Mouse (Mus musculus): ENCODE results near the gene Zbtb20.

Gene Zbtb20

DNA sequence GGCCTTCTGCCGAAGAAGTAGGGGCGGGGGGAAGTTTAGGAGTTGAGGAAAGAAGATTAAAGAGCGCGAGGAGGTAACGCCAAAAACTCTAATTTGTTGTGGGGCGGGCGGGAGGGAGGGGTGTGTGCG, at the start of gene Zbtb20:
Zbtb20 (plus strand) TSS at position 30 of the 129 bp plus-strand sequence.
- DNase-seq (ENCODE audit: low spot score), result no peak

DNA sequence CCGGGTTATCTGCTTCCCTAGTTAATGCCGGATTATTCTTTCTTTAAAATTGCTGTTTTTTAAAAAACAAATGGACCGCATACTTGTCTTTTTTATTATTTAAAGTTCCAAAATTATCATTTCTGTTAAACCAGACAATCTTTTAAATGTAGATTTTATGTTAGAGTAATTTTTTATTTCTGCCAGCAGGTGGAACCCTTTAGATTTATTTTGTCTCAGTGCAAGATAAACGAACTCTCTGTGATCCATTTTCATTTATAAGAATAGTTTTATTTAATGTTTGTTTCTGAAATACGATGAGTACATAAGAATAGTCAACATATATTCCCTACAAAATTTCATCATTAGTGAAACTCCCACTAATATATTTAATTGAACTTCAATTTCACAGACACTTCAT, 39.7 kb upstream of the Zbtb20 start:
- no peak for DNase-seq (ENCODE audit: low spot score)

DNA sequence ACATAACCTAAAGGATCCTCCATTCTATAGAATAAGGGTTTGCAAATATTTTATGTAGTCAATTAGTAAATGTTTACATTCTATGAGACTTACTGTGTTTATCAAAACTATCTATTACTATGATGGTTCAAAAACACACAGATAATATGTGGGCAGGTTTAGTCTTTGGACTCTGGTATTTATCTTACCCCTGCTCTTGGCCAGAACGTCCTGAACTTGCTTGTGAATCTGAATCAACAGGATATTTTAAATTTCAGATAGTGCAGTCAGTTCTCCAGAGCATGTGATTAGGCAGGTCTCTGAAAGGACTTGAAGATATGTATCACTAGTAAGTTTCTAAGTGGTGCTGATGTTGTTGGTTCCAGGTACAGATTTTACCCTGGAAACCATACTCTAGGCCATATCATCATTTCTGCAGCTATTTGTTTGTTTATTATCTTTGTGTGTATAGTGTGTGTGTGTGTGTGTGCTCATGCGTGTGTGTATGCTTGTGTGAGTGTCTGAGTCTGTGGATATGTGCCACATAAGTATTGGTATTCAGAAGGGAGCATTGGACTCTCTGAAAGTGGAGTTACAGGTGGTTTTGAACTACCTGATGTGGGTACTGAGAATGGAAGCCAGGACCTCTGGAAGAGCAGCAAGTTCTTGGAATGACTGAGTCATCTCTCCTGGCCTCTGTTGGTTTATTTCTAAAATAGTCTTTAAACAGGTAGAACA, 39.1 kb upstream of the Zbtb20 start:
- no peak for DNase-seq (ENCODE audit: low spot score)

DNA sequence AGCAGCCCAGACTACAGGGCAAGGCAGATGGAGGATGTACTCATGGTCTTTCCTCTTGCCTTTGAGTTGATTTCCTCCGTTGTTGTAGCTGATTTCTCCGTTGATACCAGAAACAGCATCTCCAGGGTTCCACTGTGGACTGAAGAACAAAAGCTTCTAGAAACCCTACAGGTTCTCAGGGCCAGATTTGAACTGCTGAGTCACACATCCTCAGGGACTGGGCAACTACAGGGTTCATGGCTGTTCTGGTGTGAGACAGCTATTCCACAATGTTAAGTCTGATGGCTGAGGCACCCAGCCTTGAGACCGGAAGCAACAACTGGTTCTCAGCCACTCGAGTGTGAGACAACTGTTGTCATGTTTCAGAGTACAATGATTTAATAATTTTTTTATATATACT, 37.5 kb upstream of the Zbtb20 start:
- no peak for DNase-seq (ENCODE audit: low spot score)

DNA sequence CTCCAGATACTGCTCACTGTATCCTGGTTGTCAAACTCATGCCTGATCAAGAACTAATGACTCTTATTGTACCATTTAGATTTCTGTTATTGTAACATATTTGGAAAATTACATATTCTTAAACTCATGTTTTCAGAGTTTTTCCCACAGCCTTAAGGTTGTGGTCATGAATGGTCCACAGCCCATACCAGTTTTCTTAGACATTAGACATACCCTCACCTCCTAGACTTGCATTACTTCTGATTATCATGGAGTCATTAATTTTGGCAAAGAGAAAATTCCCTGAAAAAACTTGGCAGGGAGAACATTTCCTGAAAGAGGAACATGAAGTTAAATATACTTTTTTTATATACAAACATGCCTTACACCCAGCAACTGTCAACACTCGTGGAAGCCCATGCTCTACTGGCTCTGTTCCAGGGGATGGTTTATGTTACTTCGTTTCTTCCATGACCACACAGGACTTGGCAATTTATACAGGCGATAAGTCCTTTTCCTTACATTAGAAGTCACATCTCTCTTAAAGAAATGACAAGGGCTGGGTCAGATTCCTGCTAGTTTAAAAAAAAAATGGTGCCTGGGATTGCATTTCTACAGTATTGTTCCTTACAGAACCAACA, 18.0 kb upstream of the Zbtb20 start:
- DNase-seq (ENCODE audit: low spot score), result no peak

DNA sequence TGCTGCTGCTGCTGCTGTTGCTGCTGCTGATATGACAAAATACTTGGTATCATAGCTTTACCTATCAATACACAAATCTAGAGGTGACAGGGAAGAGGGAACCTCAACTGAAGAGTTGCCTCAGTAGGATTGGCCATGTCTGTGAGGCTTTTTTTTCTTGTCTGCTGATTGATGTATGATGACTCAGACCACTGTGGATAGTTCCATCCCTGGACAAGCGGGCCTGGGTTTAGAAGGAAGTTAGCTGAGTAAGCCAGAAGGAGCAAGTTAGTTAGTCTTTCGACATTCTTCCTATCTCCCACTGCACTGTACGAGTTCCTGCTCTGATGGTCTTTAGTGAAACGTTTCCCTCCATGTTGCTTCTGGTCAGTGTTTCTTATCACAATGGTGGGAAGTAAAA, 16.4 kb upstream of the Zbtb20 start:
- DNase-seq (ENCODE audit: low spot score), result no peak

DNA sequence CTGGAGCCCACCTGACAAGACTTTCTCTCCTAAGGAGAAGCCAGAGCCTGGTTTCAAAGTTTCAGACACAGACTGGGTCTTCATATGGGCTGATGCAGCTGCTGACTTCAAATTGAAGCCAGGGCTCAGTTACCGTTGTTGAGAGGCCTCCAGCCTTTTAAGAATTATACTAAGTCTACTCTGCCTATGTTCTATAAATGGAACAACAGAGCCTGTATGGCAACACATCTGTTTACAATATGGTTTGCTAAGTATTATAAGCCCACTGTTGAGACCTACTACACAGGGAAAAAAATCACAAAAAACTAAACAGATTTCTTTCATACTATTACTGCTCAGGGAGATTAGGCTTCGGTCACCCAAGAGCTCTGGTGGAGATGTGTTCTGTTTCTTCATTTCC, 12.4 kb upstream of the Zbtb20 start:
- no peak for DNase-seq (ENCODE audit: low spot score)

DNA sequence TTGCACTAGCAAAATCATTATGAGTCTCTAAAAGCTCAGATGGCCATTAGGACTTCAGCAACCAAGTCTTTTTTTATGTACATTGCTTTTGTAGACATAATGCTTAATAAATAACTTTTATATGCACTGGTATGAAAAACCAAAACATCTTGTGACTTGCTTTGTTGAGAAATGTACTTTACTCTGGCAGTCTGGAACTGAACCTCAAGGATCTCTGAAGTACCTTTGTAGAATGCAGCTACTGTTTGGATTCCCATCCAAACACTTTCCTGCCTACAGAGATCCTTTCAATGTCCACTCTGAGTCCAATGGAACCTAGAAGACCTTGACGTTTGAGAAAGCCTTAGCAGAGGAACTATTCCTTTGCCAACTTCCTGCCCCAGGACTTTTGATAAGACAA, 9.6 kb upstream of the Zbtb20 start:
- no peak for DNase-seq (ENCODE audit: low spot score)

DNA sequence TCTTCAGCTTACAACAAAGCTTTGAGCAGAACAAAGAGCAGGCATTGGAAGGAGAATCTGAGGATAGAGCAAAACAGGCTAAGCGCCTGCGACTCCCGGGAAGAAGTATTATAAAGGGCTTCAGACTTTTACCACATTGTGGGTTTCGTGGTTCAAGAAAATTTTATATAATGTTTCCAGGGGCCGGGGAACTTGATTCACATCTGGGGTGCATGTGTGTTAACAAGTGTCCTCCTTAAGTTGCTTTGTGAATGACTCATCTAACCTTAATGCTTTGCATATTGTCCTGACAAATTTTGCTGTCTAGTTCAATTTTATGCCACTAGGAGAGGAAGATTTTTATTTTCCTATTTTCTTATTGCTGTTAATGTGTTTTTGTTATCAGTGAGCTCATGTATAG, 3.6 kb upstream of the Zbtb20 start:
- DNase-seq (ENCODE audit: low spot score), result no peak

DNA sequence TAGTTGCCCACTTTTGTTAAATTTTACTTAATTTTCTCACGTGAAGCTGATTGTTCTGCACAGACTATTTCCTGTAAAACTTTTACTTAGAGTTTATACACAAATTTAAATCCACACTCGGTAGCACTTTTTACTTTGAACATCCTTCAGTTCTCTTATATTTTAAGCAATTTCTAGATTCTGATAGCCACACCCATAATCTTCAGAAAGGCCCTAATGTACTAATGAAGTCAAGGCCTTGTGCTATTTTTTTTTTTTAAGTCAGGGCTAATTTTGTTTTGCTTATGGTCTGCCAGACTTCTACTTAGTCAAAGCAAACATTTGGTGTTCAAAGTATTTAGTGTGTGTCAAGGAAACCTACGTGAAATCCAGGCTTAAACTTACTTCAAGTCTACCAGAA, 1.7 kb upstream of the Zbtb20 start:
- DNase-seq (ENCODE audit: low spot score), result no peak

DNA sequence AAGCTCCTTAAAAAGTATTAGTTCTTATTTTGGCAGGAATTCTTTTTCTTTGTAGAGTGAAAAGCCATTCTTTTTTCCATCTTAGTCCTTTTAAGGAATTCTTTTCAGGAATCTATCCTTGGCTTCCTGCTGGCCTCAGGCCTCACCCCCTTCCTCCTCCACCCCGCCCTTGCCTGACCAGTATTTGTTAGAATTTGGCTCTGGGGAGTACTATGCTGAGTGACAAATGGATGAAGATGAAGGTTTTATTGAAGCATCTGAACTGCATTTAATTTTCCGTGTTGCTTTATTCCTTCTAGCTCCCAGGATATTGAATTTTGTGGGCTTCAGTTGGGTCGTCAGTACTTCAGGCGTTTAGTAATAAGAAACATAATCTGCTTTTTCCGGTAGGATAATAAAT, 1.2 kb upstream of the Zbtb20 start:
- peak; percentile 18 for DNase-seq (ENCODE audit: low spot score)

DNA sequence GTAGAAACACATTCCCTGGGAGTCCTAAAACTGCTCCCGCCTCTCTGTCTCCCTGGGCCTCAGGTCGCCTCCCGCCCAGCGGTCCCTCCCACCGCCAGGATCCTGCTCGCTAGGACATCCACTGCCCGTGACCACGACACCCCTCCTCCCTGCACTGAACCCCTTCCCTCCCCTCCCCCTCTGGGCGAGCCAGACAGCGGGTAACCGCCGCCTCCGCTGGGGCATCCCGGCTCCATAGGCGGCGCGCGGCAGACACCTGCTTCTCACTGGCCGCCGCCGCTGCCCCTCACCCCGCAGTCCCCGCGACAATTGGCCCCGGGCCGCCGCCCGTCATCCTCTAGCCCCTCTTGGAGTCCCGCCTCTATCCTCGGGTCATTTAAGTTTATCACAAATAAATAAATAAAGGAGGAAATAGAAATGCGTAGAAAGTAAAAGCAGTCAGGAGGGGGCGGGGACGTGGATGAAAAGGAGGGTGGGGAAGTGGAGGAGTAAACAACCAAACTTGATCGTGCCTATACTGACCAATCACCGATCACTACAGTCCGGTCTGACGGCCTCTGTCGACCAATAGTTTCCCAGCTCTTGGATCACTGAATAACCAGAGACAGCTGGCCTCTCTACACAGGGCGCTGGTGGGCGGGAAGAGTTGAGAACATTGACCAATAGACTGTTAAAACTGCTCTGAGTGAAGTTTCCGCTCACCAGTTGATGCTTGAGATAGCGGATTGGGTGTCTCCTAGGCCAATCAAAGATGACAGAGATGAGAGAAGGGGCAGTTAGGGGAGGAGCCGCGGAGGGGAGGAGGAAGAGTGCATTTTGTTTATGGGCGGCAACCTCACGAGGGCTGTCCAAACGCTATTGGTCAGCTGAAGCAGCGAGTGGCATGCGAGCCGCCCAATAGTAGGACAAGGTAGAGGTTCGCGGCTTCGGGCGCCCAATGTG, 500 bp upstream of the Zbtb20 start:
- peak; percentile 95 for DNase-seq (ENCODE audit: low spot score)

DNA sequence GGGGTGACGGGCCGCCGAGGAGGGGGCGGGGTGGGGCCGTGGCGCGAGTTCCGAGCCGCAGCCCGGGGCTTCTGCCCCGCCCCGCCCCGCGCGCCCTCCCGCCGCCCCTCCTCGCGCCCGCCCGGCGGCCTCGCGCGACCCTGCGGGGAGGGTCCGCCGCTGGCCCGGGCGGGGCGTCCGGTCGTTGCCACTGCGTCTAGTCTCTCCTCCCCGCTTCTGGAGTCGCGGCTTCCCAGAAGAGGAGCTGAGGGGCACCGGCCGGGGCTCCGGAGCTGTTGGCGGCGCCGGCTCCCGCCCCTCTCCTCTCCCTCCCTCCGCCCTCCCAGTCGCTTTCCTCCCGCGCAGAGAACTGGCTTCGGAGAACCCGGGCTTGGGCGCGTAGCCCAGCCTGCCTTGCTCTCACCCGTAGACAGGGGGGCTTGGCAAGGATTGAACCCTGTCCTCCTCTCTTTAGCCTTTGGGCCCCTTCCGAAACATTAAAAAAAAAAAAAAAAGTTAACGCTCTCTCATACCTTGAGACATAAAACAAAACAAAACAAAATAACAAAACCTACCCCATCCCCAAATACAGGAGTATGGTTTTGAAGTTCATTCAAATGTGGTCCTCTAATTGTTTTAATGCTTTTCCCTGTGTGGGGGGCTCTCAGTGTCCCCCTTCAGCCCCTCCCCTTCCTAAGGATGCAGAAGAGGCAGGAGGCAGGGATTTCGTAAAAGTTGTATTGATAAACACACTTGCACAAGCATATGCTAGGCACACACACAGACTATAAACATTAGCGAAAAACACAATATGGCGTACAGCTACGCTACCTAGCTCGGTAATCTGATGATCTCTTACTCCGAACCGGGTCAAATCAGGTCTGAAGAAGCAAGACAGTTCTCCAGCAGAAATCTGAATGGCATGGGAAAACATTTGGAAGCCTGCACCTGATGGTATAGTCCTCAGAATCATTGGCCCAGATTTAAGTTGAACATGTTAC, 630 bp downstream of the Zbtb20 start:
- peak; percentile 54 for DNase-seq (ENCODE audit: low spot score)

DNA sequence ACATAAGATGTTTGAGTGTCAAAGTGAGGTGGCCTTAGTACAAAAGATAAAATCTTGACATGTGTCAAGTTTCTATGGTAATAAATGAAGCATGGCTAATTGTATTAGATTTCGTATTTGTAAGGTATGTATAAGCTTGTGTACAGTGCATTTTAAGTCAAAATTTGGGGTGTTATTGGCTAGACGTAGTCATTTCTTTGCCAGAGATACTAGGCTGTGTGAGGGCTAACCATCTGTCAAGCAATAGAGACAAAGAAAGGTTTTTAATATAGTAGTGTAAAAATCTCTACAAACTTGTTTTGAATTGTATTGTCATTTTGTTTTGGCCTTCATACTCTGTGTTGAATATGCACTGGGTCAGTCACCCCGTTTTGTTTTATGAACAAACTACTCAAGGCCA, 4.4 kb downstream of the Zbtb20 start:
- no peak for DNase-seq (ENCODE audit: low spot score)

DNA sequence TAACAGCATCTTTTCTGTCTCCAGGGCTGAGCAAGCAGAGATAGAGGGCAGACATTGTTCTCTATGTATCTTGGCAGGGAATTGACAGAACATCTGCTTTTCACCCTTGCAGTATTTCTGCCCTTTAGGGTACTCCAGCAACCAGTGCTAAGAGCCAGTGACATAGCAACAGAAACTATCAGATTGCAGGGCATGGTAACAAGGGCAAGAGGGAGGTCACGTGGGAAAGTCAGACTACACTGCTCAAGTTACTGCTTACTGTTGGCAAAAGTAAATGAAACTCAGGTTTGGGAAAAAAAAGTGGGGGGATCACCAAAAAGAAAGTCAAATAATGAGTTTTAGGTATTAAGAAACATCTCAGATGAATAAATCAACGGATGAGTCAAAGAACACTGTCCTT, 9.9 kb downstream of the Zbtb20 start:
- no peak for DNase-seq (ENCODE audit: low spot score)

DNA sequence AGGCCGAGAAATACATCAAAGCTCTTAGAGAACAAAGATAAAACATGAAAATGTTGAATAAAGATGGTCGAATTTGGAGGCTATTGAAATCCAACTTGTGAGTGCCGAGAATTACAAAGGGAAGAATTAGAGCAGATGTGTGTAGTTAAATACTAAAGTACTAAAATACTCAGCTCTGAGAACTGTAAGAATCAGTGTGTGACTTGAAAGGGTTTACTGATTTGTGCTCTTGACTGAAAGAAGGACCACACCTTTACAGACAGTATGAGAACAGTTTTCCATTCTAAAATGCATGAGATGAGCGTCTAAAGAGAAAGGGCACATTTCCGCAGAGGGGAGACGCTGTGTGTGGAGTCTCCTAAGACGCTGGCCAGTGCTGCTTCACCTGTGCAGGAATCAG, 10.3 kb downstream of the Zbtb20 start:
- no peak for DNase-seq (ENCODE audit: low spot score)

DNA sequence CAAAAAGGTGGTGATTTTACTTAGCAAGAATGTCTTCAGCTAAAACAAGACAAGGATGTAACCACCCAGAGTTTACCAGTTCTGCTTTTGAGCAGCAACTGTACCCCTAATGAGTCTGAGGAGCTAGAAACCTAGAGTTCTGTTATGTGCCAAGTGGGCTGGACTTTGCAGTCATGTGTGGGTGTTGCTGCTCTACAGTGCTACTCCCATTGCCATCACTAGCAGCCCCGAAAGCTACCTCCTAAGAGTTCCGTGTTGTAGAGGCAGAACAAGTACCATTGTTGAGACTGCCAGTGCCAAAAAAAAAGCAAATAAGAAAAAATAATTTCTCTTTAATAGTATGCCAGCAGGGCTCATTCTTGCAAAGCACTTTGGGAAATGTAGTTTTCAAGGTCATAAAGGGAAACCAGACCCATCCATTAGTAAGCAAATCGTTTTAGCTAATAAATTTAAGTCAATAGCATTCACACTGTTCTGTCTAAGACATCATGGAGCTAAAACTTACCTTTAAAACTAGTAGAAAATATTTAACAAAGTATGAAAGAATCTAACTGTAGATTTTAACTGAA, 21.5 kb downstream of the Zbtb20 start:
- no peak for DNase-seq (ENCODE audit: low spot score)

DNA sequence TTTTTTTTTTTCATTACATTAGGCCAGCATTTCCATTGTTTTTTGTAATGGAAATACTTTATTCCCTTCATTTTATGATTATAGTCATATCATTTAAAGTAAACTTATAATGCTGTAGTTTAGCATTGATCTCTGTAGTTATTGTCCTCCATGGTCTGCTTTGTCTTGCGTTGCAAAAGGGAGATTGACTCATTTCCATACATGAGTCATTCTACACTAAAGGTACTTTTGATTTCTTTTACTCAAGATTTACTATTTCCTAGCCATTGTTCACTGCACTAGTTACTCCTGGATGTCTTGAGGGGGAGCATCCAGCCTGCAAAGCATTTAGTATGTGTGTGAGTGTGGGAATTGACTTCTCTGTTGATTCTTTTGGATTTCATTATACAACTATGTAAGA, 24.6 kb downstream of the Zbtb20 start:
- DNase-seq (ENCODE audit: low spot score), result no peak

DNA sequence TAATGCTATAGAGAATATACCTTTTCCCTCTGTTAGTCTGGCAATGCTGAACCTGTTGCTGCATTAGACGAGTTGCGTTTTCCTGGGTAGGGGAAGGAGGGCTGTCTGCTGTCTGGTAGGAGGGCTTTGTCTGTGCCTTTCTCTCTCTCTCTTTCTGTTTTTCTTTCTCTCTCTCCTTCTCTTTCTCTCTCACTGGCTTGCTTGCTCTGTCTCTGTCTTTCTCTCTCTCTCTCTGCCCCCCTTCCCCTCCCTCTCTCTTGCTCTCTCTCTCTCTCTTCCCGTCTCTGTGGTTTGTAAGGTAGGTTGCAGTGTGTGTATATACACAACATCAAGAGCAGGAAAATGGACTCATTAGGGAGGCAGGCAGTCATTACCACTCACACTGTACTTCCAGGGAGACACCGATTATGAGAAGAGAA, 31.6 kb downstream of the Zbtb20 start:
- DNase-seq (ENCODE audit: low spot score), result no peak

DNA sequence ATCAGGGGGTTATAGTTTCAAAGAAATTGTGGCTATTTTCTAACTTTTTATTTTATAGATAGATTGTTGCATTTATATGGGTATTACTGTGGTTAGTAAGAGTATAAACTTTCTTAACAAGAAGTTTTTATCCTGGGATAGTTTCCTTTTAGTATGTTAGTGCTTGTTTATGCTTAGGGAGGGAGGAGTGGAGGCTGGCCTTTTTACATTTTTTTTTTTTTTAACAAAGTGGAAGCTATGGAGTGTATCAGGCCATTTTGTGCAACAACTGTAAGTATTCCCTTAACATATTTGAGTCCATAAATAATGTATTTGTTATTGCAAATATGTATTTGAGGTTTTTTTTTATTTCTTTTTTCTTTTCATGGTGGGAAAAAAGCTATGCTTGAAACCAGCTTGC, 32.7 kb downstream of the Zbtb20 start:
- DNase-seq (ENCODE audit: low spot score), result no peak

DNA sequence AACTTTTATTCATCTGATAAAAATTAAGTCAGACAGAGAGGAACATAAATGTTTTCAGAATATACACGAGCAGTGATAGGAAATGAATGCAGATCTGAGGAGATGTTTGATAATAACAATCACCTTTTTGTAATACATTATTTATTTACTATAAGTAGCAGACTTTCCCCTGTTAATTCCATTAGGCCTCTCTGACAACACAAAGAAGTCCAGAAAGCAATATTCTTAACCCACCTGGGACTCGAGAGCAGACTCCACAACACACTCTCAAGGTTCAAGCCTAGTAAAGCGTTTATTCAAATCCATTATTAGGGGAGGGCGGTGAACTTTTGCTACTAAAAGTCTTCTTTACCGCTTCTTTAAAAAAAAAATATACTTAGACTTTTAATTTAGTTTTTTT, 33.2 kb downstream of the Zbtb20 start:
- DNase-seq (ENCODE audit: low spot score), result no peak

DNA sequence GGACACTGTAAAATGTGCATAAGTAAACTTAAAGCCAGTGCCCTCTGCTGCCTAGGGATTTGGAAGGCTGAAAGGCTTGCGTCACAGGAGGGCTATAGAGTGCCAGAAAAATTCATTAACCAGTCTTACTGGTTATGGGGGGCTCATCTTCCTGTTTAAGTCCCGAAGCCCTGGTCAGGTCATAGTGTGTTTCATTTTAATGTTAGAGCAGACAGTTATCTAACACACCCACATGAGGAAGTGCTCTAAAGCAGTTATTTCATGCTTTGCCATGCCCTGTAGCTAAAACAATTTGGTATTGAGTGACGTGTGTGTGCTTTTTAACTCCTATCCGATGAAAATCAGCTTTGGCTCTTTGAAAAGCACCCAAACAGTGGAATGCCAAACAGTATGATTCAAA, 34.3 kb downstream of the Zbtb20 start:
- no peak for DNase-seq (ENCODE audit: low spot score)

Measured in ovary, postnatal 10 days (tissue).